Mouse (Mus musculus): ENCODE measurements around the gene Prss48. TPM values are rescaled to one million over a fixed set of nuclear protein-coding genes. Genes with fewer than 3 reads are reported as not detected.

The Prss48 gene
- 0.30 TPM in 1 of 2 replicates, not detected in the other for polyA plus RNA-seq (2014; fragmentation: Nextera tagmentation; extraction: Ambion mirVana)

DNA sequence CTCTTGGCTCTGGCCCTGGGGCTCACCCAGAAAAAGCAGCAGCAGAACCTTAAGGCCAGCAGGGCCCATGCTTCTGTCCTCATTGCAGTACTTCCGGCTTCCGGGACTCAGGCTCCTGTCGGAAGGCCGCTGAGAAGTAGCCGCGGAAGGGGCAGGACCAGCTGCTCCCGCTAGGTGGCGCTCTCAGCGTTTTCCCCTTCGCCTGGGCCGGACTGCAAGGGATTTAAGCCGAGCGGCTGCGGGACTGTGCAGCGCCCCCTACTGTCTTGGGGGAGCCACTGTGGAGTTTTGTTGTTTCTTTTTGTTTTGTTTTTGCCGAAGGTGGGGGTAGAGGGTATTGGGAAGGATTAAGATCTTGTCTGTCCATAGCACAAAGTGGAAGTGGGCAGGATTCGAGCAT is at the start of gene Prss48:
Gene Prss48, minus strand, starts transcription at position 69 of the 400 bp plus-strand sequence.
- no peak within 1 kb of the TSS for H3K4me2 ChIP-seq
- 77% methylated on average over 17 of the region's 17 CpGs for WGBS

DNA sequence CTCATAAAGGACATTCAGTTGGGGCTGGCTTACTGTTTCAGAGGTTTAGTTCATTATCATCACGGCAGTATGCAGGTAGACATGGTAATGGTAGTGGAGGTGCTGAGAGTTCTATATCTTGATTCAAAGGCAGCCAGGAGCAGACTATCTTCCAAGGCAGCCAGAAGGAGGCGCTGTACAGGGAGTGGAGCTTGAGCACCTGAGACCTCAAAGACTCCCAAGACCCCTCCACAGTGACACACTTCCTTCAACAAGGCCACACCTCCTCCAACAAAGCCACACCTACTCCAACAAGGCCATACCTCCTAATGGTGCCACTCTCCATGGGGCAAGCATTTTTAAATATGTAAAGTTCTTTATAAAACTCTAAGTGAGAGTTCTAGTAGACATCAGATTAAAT is 46.8 kb upstream of the Prss48 start:
- H3K4me3 ChIP-seq (ENCODE audit: low read depth, low read length): no peak overlapping the region
- H3K27me3 ChIP-seq (replicated peaks; ENCODE audit: control insufficient read depth, insufficient read depth, low read length): no peaks in the 10 kb centered on the region
- no peak overlapping the region for H3K9ac ChIP-seq (ENCODE audit: low read depth, low read length)
- H3K4me2 ChIP-seq: no peak overlapping the region
- H3K27ac ChIP-seq (ENCODE audit: low read depth, low read length): no peak overlapping the region
- H3K4me1 ChIP-seq (replicated peaks; ENCODE audit: control insufficient read depth, insufficient read depth, low read length): no peaks in the 10 kb centered on the region
- no peaks in the 10 kb centered on the region for H3K9me3 ChIP-seq (ENCODE audit: control insufficient read depth, low read length)
- peaks cover 7% of the 10 kb centered on the region; the same call in 1 of the 2 replicates for H3K36me3 ChIP-seq (ENCODE audit: control insufficient read depth, insufficient read depth, low read length)
- ATAC-seq (replicated peaks; ENCODE audit: low FRiP score): no peak
- DNase-seq (ENCODE audit: low spot score): no peak
- 80% methylated on average over 2 of the region's 2 CpGs for WGBS

More for the DNA sequence above, at the start of gene Prss48:
- Histone ChIP-seq H3K36me3 (ENCODE audit: control insufficient read depth, insufficient read depth, low read length) (no peaks in the 10 kb centered on the region), H3K27me3 (replicated peaks; ENCODE audit: control insufficient read depth, insufficient read depth, low read length) (no peaks in the 10 kb centered on the region), H3K9ac (ENCODE audit: low read depth, low read length) (no peak within 1 kb of the TSS), H3K27ac (ENCODE audit: low read depth, low read length) (no peak within 1 kb of the TSS), H3K4me1 (replicated peaks; ENCODE audit: control insufficient read depth, insufficient read depth, low read length) (peaks cover 3% of the 10 kb centered on the region), H3K9me3 (ENCODE audit: control insufficient read depth, low read length) (no peaks in the 10 kb centered on the region), H3K4me3 (ENCODE audit: low read depth, low read length) (no peak within 1 kb of the TSS)
- ATAC-seq (replicated peaks; ENCODE audit: low FRiP score) (no peak), DNase-seq (ENCODE audit: low spot score) (no peak)

DNA sequence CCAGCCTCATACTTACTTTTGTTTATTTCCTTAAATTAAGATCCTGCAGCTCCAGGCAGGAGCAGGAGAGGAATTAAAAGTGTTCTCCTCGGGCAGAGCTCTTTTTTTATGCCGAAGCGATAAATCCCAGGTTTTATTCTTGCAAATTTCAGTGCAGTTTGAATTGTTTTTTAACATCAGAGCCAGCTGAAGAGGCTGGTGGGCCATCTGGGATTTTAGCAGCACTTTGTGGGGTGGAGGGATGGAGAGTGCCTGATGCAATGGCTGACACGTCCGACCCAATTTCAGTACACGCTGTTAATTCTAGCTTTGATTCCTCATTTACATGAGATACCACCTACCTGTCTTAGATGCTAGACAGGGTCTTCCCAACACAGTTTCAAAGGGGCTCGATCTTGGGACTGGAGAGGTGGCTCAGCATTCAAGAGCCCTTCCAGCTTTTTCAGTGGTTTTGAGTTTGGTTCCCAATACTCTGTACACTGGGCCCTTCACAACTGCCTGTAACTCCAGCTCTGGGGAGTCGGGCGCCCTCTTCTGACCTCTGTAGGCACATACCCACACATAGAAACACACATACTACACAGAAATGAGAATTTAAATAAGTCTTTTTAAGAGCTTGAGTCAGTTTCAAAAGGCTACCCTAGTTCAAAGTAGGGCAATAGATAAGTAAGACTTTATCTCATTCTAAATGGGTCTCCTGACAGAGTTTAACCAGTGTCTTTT is 45.6 kb upstream of the Prss48 start:
- ATAC-seq (replicated peaks; ENCODE audit: low FRiP score) (no peak), DNase-seq (ENCODE audit: low spot score) (no peak)
- Histone ChIP-seq H3K4me3 (ENCODE audit: low read depth, low read length) (no peak overlapping the region), H3K36me3 (ENCODE audit: control insufficient read depth, insufficient read depth, low read length) (peaks cover 7% of the 10 kb centered on the region; the same call in 1 of the 2 replicates), H3K27me3 (replicated peaks; ENCODE audit: control insufficient read depth, insufficient read depth, low read length) (no peaks in the 10 kb centered on the region), H3K9ac (ENCODE audit: low read depth, low read length) (no peak overlapping the region), H3K4me2 (no peak overlapping the region), H3K27ac (ENCODE audit: low read depth, low read length) (no peak overlapping the region), H3K4me1 (replicated peaks; ENCODE audit: control insufficient read depth, insufficient read depth, low read length) (no peaks in the 10 kb centered on the region), H3K9me3 (ENCODE audit: control insufficient read depth, low read length) (no peaks in the 10 kb centered on the region)
- WGBS: 90% methylated on average over 9 of the region's 9 CpGs

DNA sequence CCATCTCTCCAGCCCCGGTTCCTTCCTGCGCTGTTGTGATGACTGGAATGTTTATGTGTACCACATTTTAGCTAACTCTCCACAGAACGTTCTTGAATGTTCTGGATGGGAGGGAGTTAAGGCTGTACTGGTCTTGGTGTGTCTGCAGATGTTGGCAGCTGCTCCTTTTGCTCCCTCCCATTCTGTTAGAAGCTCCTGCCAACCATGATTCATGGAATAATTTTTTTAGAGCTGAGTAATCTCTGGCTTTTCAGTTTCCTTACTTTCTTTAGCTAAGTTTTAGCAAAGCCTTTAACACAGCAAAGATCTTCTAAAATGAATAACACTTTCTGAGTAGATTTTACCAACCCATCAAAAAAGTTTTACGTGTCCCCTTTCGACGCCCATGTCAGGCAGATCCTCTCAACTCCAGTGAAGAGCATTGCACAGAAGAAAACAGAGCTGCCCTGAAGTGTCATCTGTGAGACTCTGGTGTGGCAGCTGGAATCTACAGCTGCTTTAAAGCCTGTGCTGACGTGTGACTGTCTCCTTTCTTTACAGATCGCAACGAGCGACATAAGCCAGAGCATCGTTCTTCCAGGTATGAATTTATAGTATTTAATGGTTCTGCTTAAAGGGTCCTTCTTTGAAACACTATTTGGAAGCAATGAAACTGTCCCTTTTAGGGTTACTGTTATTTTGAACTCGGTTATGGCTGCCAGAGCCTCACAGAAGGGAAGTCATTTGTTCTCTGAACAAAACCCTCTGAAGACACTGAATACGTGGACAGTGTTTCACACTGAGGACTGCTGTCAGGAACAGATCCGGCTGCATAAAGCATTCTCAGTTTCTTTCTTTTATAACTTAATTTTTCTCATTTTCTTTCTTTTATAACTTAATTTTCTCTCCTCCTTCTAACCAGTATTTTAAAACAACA is 38.3 kb upstream of the Prss48 start:
- WGBS: 74% methylated on average over 14 of the region's 14 CpGs
- no peak for DNase-seq (ENCODE audit: low spot score)
- Histone ChIP-seq H3K9ac (ENCODE audit: low read depth, low read length) (no peak overlapping the region), H3K4me2 (no peak overlapping the region), H3K4me1 (replicated peaks; ENCODE audit: control insufficient read depth, insufficient read depth, low read length) (peaks cover 3% of the 10 kb centered on the region; the same call in 1 of the 2 replicates), H3K27me3 (replicated peaks; ENCODE audit: control insufficient read depth, insufficient read depth, low read length) (no peaks in the 10 kb centered on the region), H3K4me3 (ENCODE audit: low read depth, low read length) (no peak overlapping the region), H3K36me3 (ENCODE audit: control insufficient read depth, insufficient read depth, low read length) (no peaks in the 10 kb centered on the region; the same call in 1 of the 2 replicates), H3K27ac (ENCODE audit: low read depth, low read length) (no peak overlapping the region), H3K9me3 (ENCODE audit: control insufficient read depth, low read length) (no peaks in the 10 kb centered on the region)
- no peak for ATAC-seq (replicated peaks; ENCODE audit: low FRiP score)

DNA sequence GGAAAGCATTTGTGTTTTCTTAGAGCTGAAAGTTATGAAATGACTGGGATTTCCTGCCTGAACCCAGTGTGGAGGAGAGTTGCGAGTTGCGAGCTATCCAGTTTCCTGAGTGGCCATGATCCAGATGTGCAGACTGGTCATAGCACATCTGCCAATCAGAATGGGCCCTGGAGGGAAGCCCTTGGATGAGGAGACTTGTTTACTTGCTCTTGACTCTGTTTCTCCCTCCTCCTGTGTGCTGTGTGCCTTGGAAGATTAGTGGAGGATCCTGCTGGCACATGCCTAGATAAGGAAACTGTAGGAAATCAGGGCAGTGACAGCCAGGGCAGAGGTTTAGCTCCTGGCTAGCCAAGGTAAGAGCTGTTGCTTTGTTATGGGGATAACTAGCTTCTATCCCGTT is 36.4 kb upstream of the Prss48 start:
- DNase-seq (ENCODE audit: low spot score) (no peak), ATAC-seq (replicated peaks; ENCODE audit: low FRiP score) (no peak)

DNA sequence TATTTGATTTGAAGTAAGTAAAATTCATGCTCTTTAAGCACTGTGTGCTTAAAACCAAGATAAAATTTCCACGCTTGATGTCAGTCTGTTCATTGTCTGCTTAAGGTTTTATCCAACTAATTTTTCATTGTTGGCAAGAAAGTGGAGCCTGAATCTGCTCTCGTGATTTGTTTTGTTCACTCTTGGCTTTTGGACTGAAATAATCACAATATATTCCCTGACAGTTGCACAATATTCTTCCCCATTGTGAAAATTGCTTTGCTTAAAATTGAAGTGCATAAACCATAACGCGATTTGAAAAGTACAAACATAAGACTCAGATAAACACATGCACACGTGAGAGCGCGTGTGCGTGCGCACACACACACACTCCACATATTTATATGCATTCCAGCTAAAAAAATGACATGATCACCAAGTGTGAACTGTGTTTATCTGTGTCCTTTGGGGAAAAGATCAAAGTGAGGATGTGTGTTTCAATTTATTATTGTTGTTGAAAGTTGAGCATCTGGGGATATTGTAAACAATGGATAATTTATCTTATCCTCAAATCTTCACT is 35.7 kb upstream of the Prss48 start:
- Histone ChIP-seq H3K36me3 (ENCODE audit: control insufficient read depth, insufficient read depth, low read length) (no peaks in the 10 kb centered on the region; the same call in 1 of the 2 replicates), H3K27me3 (replicated peaks; ENCODE audit: control insufficient read depth, insufficient read depth, low read length) (no peaks in the 10 kb centered on the region), H3K9me3 (ENCODE audit: control insufficient read depth, low read length) (no peaks in the 10 kb centered on the region), H3K9ac (ENCODE audit: low read depth, low read length) (no peak overlapping the region), H3K4me3 (ENCODE audit: low read depth, low read length) (no peak overlapping the region), H3K4me1 (replicated peaks; ENCODE audit: control insufficient read depth, insufficient read depth, low read length) (peaks cover 5% of the 10 kb centered on the region; the same call in 1 of the 2 replicates), H3K27ac (ENCODE audit: low read depth, low read length) (no peak overlapping the region), H3K4me2 (no peak overlapping the region)
- DNase-seq (ENCODE audit: low spot score) (no peak), ATAC-seq (replicated peaks; ENCODE audit: low FRiP score) (no peak)
- WGBS: 88% methylated on average over 9 of the region's 9 CpGs

More for the DNA sequence above, 36.4 kb upstream of the Prss48 start:
- Histone ChIP-seq H3K4me1 (replicated peaks; ENCODE audit: control insufficient read depth, insufficient read depth, low read length) (peaks cover 5% of the 10 kb centered on the region; the same call in 1 of the 2 replicates), H3K27ac (ENCODE audit: low read depth, low read length) (no peak overlapping the region), H3K4me2 (no peak overlapping the region), H3K9me3 (ENCODE audit: control insufficient read depth, low read length) (no peaks in the 10 kb centered on the region), H3K9ac (ENCODE audit: low read depth, low read length) (no peak overlapping the region), H3K27me3 (replicated peaks; ENCODE audit: control insufficient read depth, insufficient read depth, low read length) (no peaks in the 10 kb centered on the region), H3K36me3 (ENCODE audit: control insufficient read depth, insufficient read depth, low read length) (no peaks in the 10 kb centered on the region; the same call in 1 of the 2 replicates), H3K4me3 (ENCODE audit: low read depth, low read length) (no peak overlapping the region)
- 52% methylated on average over 3 of the region's 3 CpGs for WGBS

DNA sequence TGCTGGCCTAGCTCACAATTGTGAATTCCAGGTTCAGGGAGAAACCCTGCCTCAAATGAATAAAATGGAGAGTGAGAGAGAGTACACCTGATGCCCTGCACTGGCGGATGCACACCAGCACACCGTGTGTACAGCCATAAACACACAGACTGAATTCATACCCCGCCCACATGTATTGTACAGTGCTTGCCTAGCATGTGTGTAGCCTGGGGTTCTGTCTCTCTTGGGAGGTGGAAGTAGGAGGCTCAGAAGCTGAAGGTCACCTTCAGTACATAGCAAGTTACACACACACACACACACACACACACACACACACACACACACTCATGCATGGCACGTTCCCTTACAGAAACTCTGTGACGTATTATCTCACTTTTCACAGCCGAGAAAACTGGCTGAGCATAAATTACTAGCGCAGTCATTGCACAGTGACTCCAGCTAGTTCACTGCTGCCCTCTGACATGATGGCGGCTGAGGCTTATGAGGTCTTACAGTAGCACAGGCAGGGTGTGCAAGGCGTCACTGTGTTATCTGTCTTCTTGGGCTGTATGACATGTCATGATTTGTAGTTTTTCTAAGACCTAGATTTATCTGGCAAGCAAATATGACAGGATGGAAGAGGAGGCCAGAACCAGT is 31.3 kb upstream of the Prss48 start:
- Histone ChIP-seq H3K9ac (ENCODE audit: low read depth, low read length) (no peak overlapping the region), H3K27me3 (replicated peaks; ENCODE audit: control insufficient read depth, insufficient read depth, low read length) (no peaks in the 10 kb centered on the region), H3K27ac (ENCODE audit: low read depth, low read length) (no peak overlapping the region), H3K9me3 (ENCODE audit: control insufficient read depth, low read length) (no peaks in the 10 kb centered on the region), H3K4me3 (ENCODE audit: low read depth, low read length) (no peak overlapping the region), H3K4me2 (no peak overlapping the region), H3K36me3 (ENCODE audit: control insufficient read depth, insufficient read depth, low read length) (no peaks in the 10 kb centered on the region), H3K4me1 (replicated peaks; ENCODE audit: control insufficient read depth, insufficient read depth, low read length) (0 out of 2 replicates have a peak, but pooled peaks cover 6% of the 10 kb centered on the region)
- no peak for DNase-seq (ENCODE audit: low spot score)
- WGBS: 69% methylated on average over 9 of the region's 9 CpGs
- no peak for ATAC-seq (replicated peaks; ENCODE audit: low FRiP score)

DNA sequence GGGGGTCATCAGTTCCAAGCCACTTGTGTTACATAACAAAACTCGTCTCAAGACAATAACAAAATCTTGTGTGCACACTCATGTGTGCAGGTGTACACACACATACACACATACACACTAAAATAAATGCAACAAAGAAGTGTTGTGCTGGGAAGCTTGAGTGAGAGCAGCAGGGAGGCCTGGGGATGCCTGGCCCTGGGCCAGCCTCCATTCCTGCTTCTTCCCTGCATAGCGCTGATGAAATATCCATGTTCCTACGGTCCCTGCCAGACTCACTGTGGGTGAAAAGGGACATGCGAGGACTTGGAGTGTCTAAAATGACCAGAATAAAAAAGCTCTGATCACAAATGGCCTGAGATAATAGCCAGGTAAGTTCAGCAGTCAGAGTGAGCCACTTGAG is 28.3 kb upstream of the Prss48 start:
- H3K27me3 ChIP-seq (replicated peaks; ENCODE audit: control insufficient read depth, insufficient read depth, low read length): no peaks in the 10 kb centered on the region
- no peak overlapping the region for H3K9ac ChIP-seq (ENCODE audit: low read depth, low read length)
- H3K9me3 ChIP-seq (ENCODE audit: control insufficient read depth, low read length): no peaks in the 10 kb centered on the region
- 82% methylated on average over 4 of the region's 4 CpGs for WGBS
- H3K36me3 ChIP-seq (ENCODE audit: control insufficient read depth, insufficient read depth, low read length): no peaks in the 10 kb centered on the region
- H3K4me2 ChIP-seq: no peak overlapping the region
- no peak for ATAC-seq (replicated peaks; ENCODE audit: low FRiP score)
- H3K4me3 ChIP-seq (ENCODE audit: low read depth, low read length): no peak overlapping the region
- no peak for DNase-seq (ENCODE audit: low spot score)
- H3K27ac ChIP-seq (ENCODE audit: low read depth, low read length): no peak overlapping the region
- H3K4me1 ChIP-seq (replicated peaks; ENCODE audit: control insufficient read depth, insufficient read depth, low read length): 0 out of 2 replicates have a peak, but pooled peaks cover 6% of the 10 kb centered on the region
